22 mouse cellular contexts compared by ENCODE assay signal in genomic region chr2:25798065-25798464, GRCm38 (mm10). TPM values are rescaled to one million over a fixed set of nuclear protein-coding genes. Genes with fewer than 3 reads are reported as not detected.
DNase-seq lines count a peak whose midpoint lies in the region; TF ChIP-seq lines count a peak whose summit lies in the region.
"Had no signal": no experiment of that assay in that cellular context is flagged by ENCODE, and none has a peak within 500 bp of the region (broad histone marks: within the 10 kb centered on the region; RNA-seq: fewer than 3 reads in every experiment).

No protein-coding gene starts in this region.

- intact Hi-C loops in heart, postnatal 10 days (cut with DNase I): no loop called here

- H3K4me3 ChIP-seq in layer of hippocampus, adult 2 months: no peak overlapping the region
- H3K4me3 ChIP-seq: embryonic facial prominence, embryonic 13.5 days; forebrain, embryonic 12.5 days; heart, embryonic 13.5 days; hindbrain, embryonic 12.5 days had no signal

- TF ChIP-seq CTCF in layer of hippocampus, adult 2 months (conservative IDR thresholded peaks at IDR 0.05): no peak

- DNase-seq in embryo, embryonic 10 days (ENCODE audit: low spot score): peak; percentile 16
- DNase-seq in embryo, embryonic 10.5 days (ENCODE audit: low spot score): no peak
- DNase-seq in heart, postnatal 10 days: peak; percentile 9 to 28
- no peak for DNase-seq in heart, adult 8-10 months (ENCODE audit: low spot score)
- no peak for DNase-seq in layer of hippocampus, adult 2 months (ENCODE audit: low spot score in 2 of 2)
- no peak for DNase-seq in layer of hippocampus, adult 18-20 months (ENCODE audit: low spot score in 2 of 2)
- DNase-seq in testis, postnatal 10 days (ENCODE audit: low spot score): peak; percentile 35
- no peak for DNase-seq in testis, postnatal 14 days (ENCODE audit: low spot score)
- DNase-seq: adrenal gland, adult 8-10 months; adrenal gland, postnatal 36 days; B cell, adult 2 months; cerebellum, adult 11 months; cerebellum, adult 8-10 months; cerebellum, postnatal 14 days; gastrocnemius, postnatal 10 days had no signal

- peak overlapping the region; percentile 28; the same call in 1 of the 2 replicates for H3K27ac ChIP-seq in layer of hippocampus, adult 2 months
- H3K27ac ChIP-seq: embryonic facial prominence, embryonic 13.5 days; forebrain, embryonic 12.5 days; heart, embryonic 13.5 days; hindbrain, embryonic 12.5 days had no signal

RNA-seq across cellular contexts. Expression of gene Gm13539, which starts 16.0 kb away (rescaled TPM):
- total RNA-seq in heart, postnatal 10 days (2021): not detected
- not detected for total RNA-seq in heart, adult 8-10 months (2022)
- not detected for total RNA-seq in layer of hippocampus, adult 2 months (2021)
- not detected for total RNA-seq in layer of hippocampus, adult 18-20 months (2021)
- total RNA-seq: adrenal gland, adult 8-10 months; adrenal gland, postnatal 36 days; common myeloid progenitor, adult 5-6 weeks; G1E; gastrocnemius, postnatal 10 days; heart, postnatal 25 days had no signal

RNA-seq across cellular contexts. Expression of gene Glt6d1, which starts 17.6 kb away (rescaled TPM):
- not detected for total RNA-seq in heart, postnatal 10 days (2021)
- total RNA-seq in heart, adult 8-10 months (2022): not detected
- not detected for total RNA-seq in layer of hippocampus, adult 2 months (2021)
- total RNA-seq in layer of hippocampus, adult 18-20 months (2021): not detected
- total RNA-seq: adrenal gland, adult 8-10 months; adrenal gland, postnatal 36 days; common myeloid progenitor, adult 5-6 weeks; G1E; gastrocnemius, postnatal 10 days; heart, postnatal 25 days had no signal

RNA-seq across cellular contexts. Expression of gene Lcn11, which starts 21.2 kb away (rescaled TPM):
- total RNA-seq in heart, postnatal 10 days (2021): not detected
- not detected for total RNA-seq in heart, adult 8-10 months (2022)
- total RNA-seq in layer of hippocampus, adult 2 months (2021): not detected
- total RNA-seq in layer of hippocampus, adult 18-20 months (2021): not detected
- total RNA-seq: adrenal gland, adult 8-10 months; adrenal gland, postnatal 36 days; common myeloid progenitor, adult 5-6 weeks; G1E; gastrocnemius, postnatal 10 days; heart, postnatal 25 days had no signal

RNA-seq across cellular contexts. Expression of gene Lcn9, which starts 24.9 kb away (rescaled TPM):
- total RNA-seq in heart, postnatal 10 days (2021): not detected
- total RNA-seq in heart, adult 8-10 months (2022): not detected
- total RNA-seq in layer of hippocampus, adult 2 months (2021): not detected
- not detected for total RNA-seq in layer of hippocampus, adult 18-20 months (2021)
- total RNA-seq: adrenal gland, adult 8-10 months; adrenal gland, postnatal 36 days; common myeloid progenitor, adult 5-6 weeks; G1E; gastrocnemius, postnatal 10 days; heart, postnatal 25 days had no signal

RNA-seq across cellular contexts. Expression of gene Lcn3, which starts 32.7 kb away (rescaled TPM):
- total RNA-seq in heart, postnatal 10 days (2021): not detected
- total RNA-seq in heart, adult 8-10 months (2022): not detected
- total RNA-seq in layer of hippocampus, adult 2 months (2021): not detected
- not detected for total RNA-seq in layer of hippocampus, adult 18-20 months (2021)
- total RNA-seq: adrenal gland, adult 8-10 months; adrenal gland, postnatal 36 days; common myeloid progenitor, adult 5-6 weeks; G1E; gastrocnemius, postnatal 10 days; heart, postnatal 25 days had no signal

Comparison
In these comparisons a context has a peak if more than half of its experiments do, and no peak if none do; other contexts are left out.
1. DNase-seq: peak in embryo, embryonic 10 days (single experiment), heart, postnatal 10 days (2 of 2) and testis, postnatal 10 days (single experiment); none in embryo, embryonic 10.5 days (single experiment), heart, adult 8-10 months (single experiment), layer of hippocampus, adult 2 months (0 of 2), layer of hippocampus, adult 18-20 months (0 of 2) and testis, postnatal 14 days (single experiment).